Mouse (Mus musculus): ENCODE results near the gene Eif4a1. TPM values are rescaled to one million over a fixed set of nuclear protein-coding genes. Genes with fewer than 3 reads are reported as not detected.
"Not testable (repeated sequence)": the region's sequence is repeated elsewhere in the genome, so short reads cannot be mapped to it uniquely, and the experiment has no call there.

The Eif4a1 gene
- total RNA-seq, 4 experiments from 2014 or later, result 81.9 to 109 (median 91.5) TPM

DNA sequence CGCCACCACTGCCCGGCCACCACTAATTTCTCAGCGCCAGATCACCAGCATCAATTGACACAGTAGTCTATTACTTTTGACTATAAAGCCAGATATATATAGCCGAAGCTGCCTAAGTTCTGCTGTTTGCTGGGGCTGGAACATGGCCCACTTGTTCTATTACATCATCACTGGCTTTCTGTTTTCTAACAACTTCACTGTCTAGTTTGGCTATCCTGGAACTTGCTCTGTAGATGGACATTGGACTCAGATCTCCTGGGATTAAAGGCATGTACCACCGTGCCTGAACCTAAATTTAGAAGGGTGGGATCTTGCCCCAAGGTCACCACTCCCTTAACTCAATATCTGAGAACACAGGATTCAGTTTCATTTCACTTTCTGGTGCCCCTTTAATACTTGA, 26.4 kb downstream of the Eif4a1 start:
- no peak for DNase-seq (ENCODE audit: low spot score in 2 of 2)

DNA sequence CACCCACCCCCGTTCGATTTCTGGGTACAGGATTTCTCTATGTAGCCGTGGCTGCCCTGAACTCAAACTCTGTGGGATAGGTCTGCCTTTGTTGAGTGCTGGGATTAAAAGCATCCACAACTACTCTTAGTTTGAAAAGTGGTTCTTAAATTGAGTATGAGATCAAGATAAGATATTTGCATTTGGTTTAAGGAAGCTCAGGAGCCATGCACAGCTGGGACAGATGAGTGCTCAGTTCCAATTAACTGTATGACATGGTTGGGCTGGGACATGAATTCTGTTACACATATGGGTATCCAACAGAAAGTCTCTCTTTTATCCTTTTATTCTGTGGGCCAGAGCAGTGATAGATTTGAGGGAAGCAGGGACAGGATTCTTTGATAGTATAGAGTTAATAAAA, 36.8 kb downstream of the Eif4a1 start:
- DNase-seq (ENCODE audit: low spot score in 2 of 2), result no peak

- peak; percentile 54 to 63 for DNase-seq (ENCODE audit: low spot score in 2 of 2)
Observed at GRCm38 (mm10) chr11:69633128-69633866, 38.9 kb downstream of the Eif4a1 start.

GRCm38 (mm10) chr11:69632284-69633089, 39.7 kb downstream of the Eif4a1 start, which contains the start of gene Fxr2:
TSS of gene Fxr2 (plus strand) at chr11:69632990.
- peak; percentile 100 for DNase-seq (ENCODE audit: low spot score in 2 of 2)

- no peak for DNase-seq (ENCODE audit: low spot score in 2 of 2)
Observed at GRCm38 (mm10) chr11:69629802-69630201, 42.4 kb downstream of the Eif4a1 start.

GRCm38 (mm10) chr11:69628286-69628685, 43.9 kb downstream of the Eif4a1 start:
- peak in 1 of 2 experiments; percentile 46 for DNase-seq (ENCODE audit: low spot score in 2 of 2)

- DNase-seq (ENCODE audit: low spot score in 2 of 2), result not testable (repeated sequence)
Observed at GRCm38 (mm10) chr11:69624339-69624738, 47.9 kb downstream of the Eif4a1 start.

GRCm38 (mm10) chr11:69623006-69623405, 49.2 kb downstream of the Eif4a1 start:
- DNase-seq (ENCODE audit: low spot score in 2 of 2), result no peak

- no peak for DNase-seq (ENCODE audit: low spot score in 2 of 2)
Observed at GRCm38 (mm10) chr11:69622406-69622805, 49.8 kb downstream of the Eif4a1 start.

GRCm38 (mm10) chr11:69621571-69622268, 50.5 kb downstream of the Eif4a1 start, which contains the start of gene Sat2:
TSS of gene Sat2 (plus strand) at chr11:69622024.
- no peak for DNase-seq (ENCODE audit: low spot score in 2 of 2)

GRCm38 (mm10) chr11:69620394-69621081, 51.7 kb downstream of the Eif4a1 start:
- no peak for DNase-seq (ENCODE audit: low spot score in 2 of 2)

GRCm38 (mm10) chr11:69617805-69618204, 54.4 kb downstream of the Eif4a1 start, which contains the start of gene Shbg:
TSS of gene Shbg (minus strand) at chr11:69617905.
- DNase-seq (ENCODE audit: low spot score in 2 of 2), result no peak

Small RNAs within 50 kb of the gene (microRNA-seq; reads per million reads assigned to microRNA genes)
- gene Mir1934 (4.2 reads per million), gene Mir467f (not detected)

Other genes with a start within 250 kb of the Eif4a1 start
- gene Dnah2, start 123.3 kb downstream of the Eif4a1 start, total RNA-seq (2022), result under 1 TPM in 3 of 4 experiments, not detected in 1; 0.02 to 0.68 (median 0.05) TPM
- gene Efnb3, start 112.2 kb downstream of the Eif4a1 start, total RNA-seq (2022), result under 1 TPM; 0.31 to 0.46 (median 0.35) TPM
- gene Wrap53, start 92.2 kb downstream of the Eif4a1 start, total RNA-seq (2022), result 1 to 10 TPM; 3.3 to 4.4 (median 3.7) TPM
- gene Trp53, start 92.1 kb downstream of the Eif4a1 start, total RNA-seq (2022), result 10 to 100 TPM; 12.6 to 17.2 (median 13.8) TPM
- gene Atp1b2, start 66.5 kb downstream of the Eif4a1 start, total RNA-seq (2022), result 100 to 1,000 TPM; 333 to 372 (median 353) TPM
- not detected for gene Shbg, start 54.5 kb downstream of the Eif4a1 start, total RNA-seq (2022)
- 1 to 10 TPM; 1.4 to 3.8 (median 2.7) TPM for gene Sat2, start 50.4 kb downstream of the Eif4a1 start, total RNA-seq (2022)
- 100 to 1,000 TPM; 104 to 114 (median 108) TPM for gene Fxr2, start 39.4 kb downstream of the Eif4a1 start, total RNA-seq (2022)
- not detected for gene Sox15, start 17.1 kb downstream of the Eif4a1 start, total RNA-seq (2022)
- gene Mpdu1, start 9.8 kb downstream of the Eif4a1 start, total RNA-seq (2022), result 1 to 10 TPM; 7.3 to 8.8 (median 8.3) TPM
- 1 to 10 TPM in 3 of 4 experiments, under 1 TPM in 1; 0.73 to 3.7 (median 1.4) TPM for gene Cd68, start 6.3 kb downstream of the Eif4a1 start, total RNA-seq (2022)
- gene Senp3, start 9.7 kb upstream of the Eif4a1 start, total RNA-seq (2022), result 10 to 100 TPM; 25.7 to 29.4 (median 28.3) TPM
- gene Tnfsf13, start 13.4 kb upstream of the Eif4a1 start, total RNA-seq (2022), result under 1 TPM in 3 of 4 experiments, not detected in 1; 0.48 to 0.56 (median 0.54) TPM
- 1 to 10 TPM; 6.0 to 9.0 (median 7.1) TPM for gene Tnfsf12, start 23.4 kb upstream of the Eif4a1 start, total RNA-seq (2022)
- 1 to 10 TPM; 1.3 to 1.7 (median 1.6) TPM for gene Tnfsfm13, start 23.7 kb upstream of the Eif4a1 start, total RNA-seq (2022)
- gene Polr2a, start 86.2 kb upstream of the Eif4a1 start, total RNA-seq (2022), result 10 to 100 TPM; 27.8 to 38.4 (median 35.3) TPM
- gene Slc35g3, start 89.5 kb upstream of the Eif4a1 start, total RNA-seq (2022), result not detected
- gene Zbtb4, start 93.5 kb upstream of the Eif4a1 start, total RNA-seq (2022), result 10 to 100 TPM; 35.6 to 40.3 (median 38.5) TPM
- gene Chrnb1, start 123.5 kb upstream of the Eif4a1 start, total RNA-seq (2022), result 10 to 100 TPM; 25.2 to 33.8 (median 28.9) TPM
- gene Fgf11, start 129.4 kb upstream of the Eif4a1 start, total RNA-seq (2022), result 1 to 10 TPM; 2.5 to 5.8 (median 4.0) TPM
- gene Tmem102, start 133.2 kb upstream of the Eif4a1 start, total RNA-seq (2022), result under 1 TPM; 0.17 to 0.31 (median 0.24) TPM
- not detected for gene Gm39566, start 142.9 kb upstream of the Eif4a1 start, total RNA-seq (2022)
- not detected for gene Spem2, start 146.0 kb upstream of the Eif4a1 start, total RNA-seq (2022)
- gene Spem1, start 149.8 kb upstream of the Eif4a1 start, total RNA-seq (2022), result not detected
- 1 to 10 TPM; 1.3 to 2.4 (median 1.7) TPM for gene Nlgn2, start 165.4 kb upstream of the Eif4a1 start, total RNA-seq (2022)
- gene Tmem256, start 166.1 kb upstream of the Eif4a1 start, total RNA-seq (2022), result 100 to 1,000 TPM; 143 to 214 (median 181) TPM
- 10 to 100 TPM in 2 of 4 experiments, 1 to 10 TPM in 2; 8.7 to 10.6 (median 9.4) TPM for gene Plscr3, start 174.0 kb upstream of the Eif4a1 start, total RNA-seq (2022)
- gene Tnk1, start 186.3 kb upstream of the Eif4a1 start, total RNA-seq (2022), result under 1 TPM in 1 of 4 experiments, not detected in 3; 0.31 TPM
- not detected for gene Tmem95, start 205.6 kb upstream of the Eif4a1 start, total RNA-seq (2022)
- gene Kctd11, start 209.0 kb upstream of the Eif4a1 start, total RNA-seq (2022), result 1 to 10 TPM in 2 of 4 experiments, under 1 TPM in 2; 0.97 to 1.3 (median 1.1) TPM
- under 1 TPM in 3 of 4 experiments, not detected in 1; 0.15 to 0.21 (median 0.19) TPM for gene Acap1, start 223.1 kb upstream of the Eif4a1 start, total RNA-seq (2022)
- gene 2810408A11Rik, start 228.6 kb upstream of the Eif4a1 start, total RNA-seq (2022), result 1 to 10 TPM in 1 of 4 experiments, under 1 TPM in 3; 0.22 to 1.1 (median 0.57) TPM
- 10 to 100 TPM; 21.6 to 31.3 (median 25.5) TPM for gene Neurl4, start 228.6 kb upstream of the Eif4a1 start, total RNA-seq (2022)
- gene Gps2, start 241.5 kb upstream of the Eif4a1 start, total RNA-seq (2022), result 10 to 100 TPM; 38.6 to 53.2 (median 50.3) TPM
- 100 to 1,000 TPM; 443 to 477 (median 467) TPM for gene Eif5a, start 249.5 kb upstream of the Eif4a1 start, total RNA-seq (2022)

All from gastrocnemius, adult 8-10 months (tissue).